Mouse (Mus musculus) retina, postnatal 7 days (tissue): ENCODE measurements at regions not wholly inside any gene's neighbourhood (a gene's known extent, or its start where the extent isn't known, plus 50 kb on each side); places are given as distances from the start of the nearest gene placed in this dataset.
A peak's percentile ranks its signal among the peaks of the same experiment; 100 is the strongest.
"Not testable (repeated sequence)": the region's sequence is repeated elsewhere in the genome, so short reads cannot be mapped to it uniquely, and the experiment has no call there.

Source experiments
- DNase-seq: peaks from one replicate; pipeline ENCODE4 v3.0.0-alpha.2; 2012; ENCODE audit warnings: low read depth, low spot score

GRCm38 (mm10) chr6:61042667-61043523, 118.1 kb downstream of the Mmrn1 start:
- peak; percentile 19 for DNase-seq

- no peak for DNase-seq
Measured at GRCm38 (mm10) chr6:61043524-61044450, 119.0 kb downstream of the Mmrn1 start.

GRCm38 (mm10) chr6:61047667-61048066, 122.9 kb downstream of the Mmrn1 start:
- not testable (repeated sequence) for DNase-seq

- no peak for DNase-seq
Measured at GRCm38 (mm10) chr6:61063129-61063528, 117.0 kb upstream of the Ccser1 start.

GRCm38 (mm10) chr6:61065769-61066168, 114.4 kb upstream of the Ccser1 start:
- DNase-seq: no peak

- DNase-seq: no peak
Measured at GRCm38 (mm10) chr6:61066501-61067282, 113.4 kb upstream of the Ccser1 start.

- no peak for DNase-seq
Measured at GRCm38 (mm10) chr6:61067355-61068116, 112.6 kb upstream of the Ccser1 start.

- no peak for DNase-seq
Measured at GRCm38 (mm10) chr6:61068117-61068489, 112.0 kb upstream of the Ccser1 start.

- no peak for DNase-seq
Measured at GRCm38 (mm10) chr6:61073267-61073666, 106.9 kb upstream of the Ccser1 start.

- DNase-seq: no peak
Measured at GRCm38 (mm10) chr6:61073794-61074193, 106.3 kb upstream of the Ccser1 start.

- no peak for DNase-seq
Measured at GRCm38 (mm10) chr6:61074700-61075099, 105.4 kb upstream of the Ccser1 start.

- DNase-seq: no peak
Measured at GRCm38 (mm10) chr6:61078559-61078958, 101.6 kb upstream of the Ccser1 start.

- DNase-seq: no peak
Measured at GRCm38 (mm10) chr6:61080661-61081060, 99.5 kb upstream of the Ccser1 start.

- DNase-seq: no peak
Measured at GRCm38 (mm10) chr6:61083346-61083745, 96.8 kb upstream of the Ccser1 start.

GRCm38 (mm10) chr6:61099348-61099981, 80.7 kb upstream of the Ccser1 start:
- DNase-seq: no peak

GRCm38 (mm10) chr6:61099982-61100365, 80.2 kb upstream of the Ccser1 start:
- DNase-seq: no peak

GRCm38 (mm10) chr6:61101972-61102371, 78.2 kb upstream of the Ccser1 start:
- no peak for DNase-seq

GRCm38 (mm10) chr6:61103459-61104234, 76.5 kb upstream of the Ccser1 start:
- DNase-seq: no peak

GRCm38 (mm10) chr6:61115250-61115649, 64.9 kb upstream of the Ccser1 start:
- DNase-seq: no peak

- DNase-seq: no peak
Measured at GRCm38 (mm10) chr6:61119590-61119989, 60.5 kb upstream of the Ccser1 start.
